Mouse (Mus musculus) brain, embryonic 14.5 days (tissue): Measurements from ENCODE around the gene Itga2b. TPM values are rescaled to one million over a fixed set of nuclear protein-coding genes. Genes with fewer than 3 reads are reported as not detected.
A peak's percentile ranks its signal among the peaks of the same experiment; 100 is the strongest.

Source experiments
- DNase-seq: peaks from one replicate; pipeline ENCODE4 v3.0.0-alpha.2; 2011; ENCODE audit warnings: low read depth
- CTCF ChIP-seq: fragments of 200-500 bp; IDR thresholded peaks from 2 replicates; pipeline ENCODE4 v1.5.1; 2012; ENCODE audit warnings: inconsistent platforms, mild to moderate bottlenecking, moderate library complexity, borderline replicate concordance; ENCODE audit not compliant: insufficient read depth, insufficient read length; ENCODE audit errors: extremely low read depth
- POLR2A ChIP-seq: fragments of 200-500 bp; IDR thresholded peaks from 2 replicates; pipeline ENCODE4 v1.6.1; 2012; ENCODE audit warnings: mild to moderate bottlenecking, inconsistent platforms, borderline replicate concordance; ENCODE audit not compliant: poor library complexity, insufficient read depth, insufficient read length, severe bottlenecking; ENCODE audit errors: extremely low read depth
- polyA plus RNA-seq: library from polyadenylated mRNA; depleted of rRNA; stranded (reverse); fragments of >200 nt; gene quantifications from 2 replicates; pipeline ENCODE4 v1.2.3, GENCODE M21; 2012

Gene Itga2b
- polyA plus RNA-seq, 1 experiment, result 5.3 TPM

- DNase-seq, result peak; percentile 82
- no peak for TF ChIP-seq CTCF
- TF ChIP-seq POLR2A, result no peak
These were observed 23.1 kb downstream of the Itga2b start for GRCm38 (mm10) chr11:102446581-102447461.

- TF ChIP-seq POLR2A, result no peak
- no peak for TF ChIP-seq CTCF
- DNase-seq, result peak; percentile 94
These were observed 24.0 kb downstream of the Itga2b start for GRCm38 (mm10) chr11:102445891-102446361.

- TF ChIP-seq POLR2A, result no peak
- TF ChIP-seq CTCF, result no peak
- peak; percentile 38 for DNase-seq
These were observed 24.5 kb downstream of the Itga2b start for GRCm38 (mm10) chr11:102445264-102445890.

- DNase-seq, result peak; percentile 36
- TF ChIP-seq CTCF, result no peak
- no peak for TF ChIP-seq POLR2A
These were observed 25.1 kb downstream of the Itga2b start for GRCm38 (mm10) chr11:102444781-102445180.

GRCm38 (mm10) chr11:102444321-102444720, 25.6 kb downstream of the Itga2b start:
- TF ChIP-seq CTCF (no peak), POLR2A (no peak)

GRCm38 (mm10) chr11:102443740-102444139, 26.2 kb downstream of the Itga2b start:
- no peak for DNase-seq
- no peak for TF ChIP-seq CTCF
- no peak for TF ChIP-seq POLR2A

More at GRCm38 (mm10) chr11:102444321-102444720, 25.6 kb downstream of the Itga2b start:
- DNase-seq, result no peak

GRCm38 (mm10) chr11:102442089-102442488, 27.8 kb downstream of the Itga2b start:
- DNase-seq, result no peak
- TF ChIP-seq CTCF (no peak), POLR2A (no peak)

GRCm38 (mm10) chr11:102441434-102441833, 28.5 kb downstream of the Itga2b start:
- no peak for DNase-seq
- TF ChIP-seq POLR2A (no peak), CTCF (peak; percentile 42; the same call in 1 of the 2 replicates)

- TF ChIP-seq POLR2A (no peak), CTCF (no peak)
- DNase-seq, result no peak
These were observed 29.7 kb downstream of the Itga2b start for GRCm38 (mm10) chr11:102440255-102440654.

GRCm38 (mm10) chr11:102439093-102440082, 30.5 kb downstream of the Itga2b start:
- peak; percentile 45 for DNase-seq
- TF ChIP-seq CTCF, result no peak
- TF ChIP-seq POLR2A, result no peak

GRCm38 (mm10) chr11:102438212-102439092, 31.5 kb downstream of the Itga2b start:
- TF ChIP-seq CTCF, result peak; percentile 76
- TF ChIP-seq POLR2A, result no peak
- peak; percentile 89 for DNase-seq
